Mouse (Mus musculus): ENCODE data around the gene Pdia2. TPM values are rescaled to one million over a fixed set of nuclear protein-coding genes. Genes with fewer than 3 reads are reported as not detected.
"Not testable (repeated sequence)": the region's sequence is repeated elsewhere in the genome, so short reads cannot be mapped to it uniquely, and the experiment has no call there.

Pdia2 gene
- polyA plus RNA-seq, 1 experiment from 2014 or later: 2.4 TPM

- no peaks in the 10 kb centered on the region for H3K9me3 ChIP-seq
- DNase-seq (ENCODE audit: low spot score): no peak
- no peak overlapping the region for H3K27ac ChIP-seq
- H3K27me3 ChIP-seq (ENCODE audit: insufficient read depth, poor library complexity, severe bottlenecking): no peaks in the 10 kb centered on the region
- peaks cover 6% of the 10 kb centered on the region; the same call in 1 of the 2 replicates for H3K4me1 ChIP-seq
- WGBS: 79% methylated on average over 12 of the region's 12 CpGs
- H3K4me3 ChIP-seq: no peak overlapping the region
- no peaks in the 10 kb centered on the region for H3K36me3 ChIP-seq
Observed at GRCm38 (mm10) chr17:26225150-26225549, 26.3 kb upstream of the Pdia2 start.

DNA sequence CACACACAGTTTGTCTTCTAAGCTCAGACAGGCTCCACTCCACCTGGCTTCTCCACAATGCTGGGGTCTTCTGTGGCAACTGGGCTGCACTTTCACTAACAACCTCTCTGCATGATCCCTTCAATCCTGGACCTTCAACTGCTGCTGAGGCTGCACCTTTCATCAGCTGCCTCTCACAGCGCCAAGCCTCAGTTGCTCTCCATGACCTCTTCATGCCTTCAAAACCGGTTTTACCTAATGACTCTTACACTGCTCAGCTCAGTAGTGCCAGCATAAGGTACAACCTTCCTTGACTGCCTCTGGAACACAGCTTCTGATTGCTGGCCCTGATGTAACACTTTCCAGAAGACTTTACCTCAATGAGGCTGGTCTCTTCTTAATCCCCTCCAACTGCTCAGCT is 22.6 kb upstream of the Pdia2 start:
- H3K27ac ChIP-seq: no peak overlapping the region
- no peaks in the 10 kb centered on the region for H3K9me3 ChIP-seq
- no peak for DNase-seq (ENCODE audit: low spot score)
- H3K4me1 ChIP-seq: peaks cover 6% of the 10 kb centered on the region; the same call in 1 of the 2 replicates
- no peaks in the 10 kb centered on the region for H3K27me3 ChIP-seq (ENCODE audit: insufficient read depth, poor library complexity, severe bottlenecking)
- 70% methylated on average over 2 of the region's 2 CpGs for WGBS
- H3K4me3 ChIP-seq: no peak overlapping the region
- peaks cover 7% of the 10 kb centered on the region; the same call in 1 of the 2 replicates for H3K36me3 ChIP-seq

DNA sequence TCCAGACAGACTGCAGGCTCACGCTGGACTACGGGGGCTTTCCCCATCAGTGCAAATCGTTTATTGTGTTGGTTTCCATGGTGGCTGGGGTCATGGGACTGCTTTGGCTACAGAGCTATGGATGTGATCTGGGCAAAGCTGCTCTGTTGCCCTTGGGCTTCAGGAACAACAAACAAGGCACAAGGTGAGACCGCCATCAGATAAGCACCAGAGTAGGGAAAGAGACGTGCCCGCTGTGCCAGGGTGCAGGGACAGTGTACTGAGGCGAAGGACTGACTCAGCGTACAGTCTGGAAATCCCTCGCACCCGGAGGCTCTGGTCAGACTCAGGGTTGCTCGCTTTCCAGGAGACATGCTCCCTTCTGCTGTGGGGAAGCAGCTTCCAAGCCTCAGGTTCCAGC is 13.8 kb upstream of the Pdia2 start:
- H3K4me1 ChIP-seq: no peaks in the 10 kb centered on the region
- WGBS: 85% methylated on average over 11 of the region's 11 CpGs
- 0 out of 2 replicates have a peak, but pooled peaks cover 3% of the 10 kb centered on the region for H3K36me3 ChIP-seq
- no peaks in the 10 kb centered on the region for H3K9me3 ChIP-seq
- no peak overlapping the region for H3K4me3 ChIP-seq
- no peak overlapping the region; the same call in 1 of the 2 replicates for H3K27ac ChIP-seq
- DNase-seq (ENCODE audit: low spot score): no peak
- peaks cover 10% of the 10 kb centered on the region; the same call in 1 of the 2 replicates for H3K27me3 ChIP-seq (ENCODE audit: insufficient read depth, poor library complexity, severe bottlenecking)

DNA sequence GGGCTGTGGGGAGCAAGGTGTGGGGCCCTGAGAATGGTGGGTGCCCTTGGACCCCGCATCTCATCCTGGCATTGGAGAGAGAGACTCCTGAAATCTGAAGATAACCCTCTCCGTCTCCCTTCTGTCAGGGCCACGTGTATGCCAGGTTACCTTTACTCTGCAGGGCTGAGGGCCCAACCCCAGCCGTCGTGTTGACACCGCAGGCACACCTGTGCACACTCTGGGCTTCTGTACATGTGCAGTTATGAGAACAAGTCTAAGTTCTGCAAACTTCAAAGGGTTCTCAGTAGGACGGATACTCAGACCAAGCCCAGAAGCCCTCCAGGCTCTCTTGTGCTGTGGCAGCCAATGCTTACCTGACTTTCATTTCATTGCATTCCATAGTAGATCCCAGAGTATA is 13.4 kb upstream of the Pdia2 start:
- Histone ChIP-seq H3K27ac (no peak overlapping the region), H3K27me3 (ENCODE audit: insufficient read depth, poor library complexity, severe bottlenecking) (peaks cover 10% of the 10 kb centered on the region; the same call in 1 of the 2 replicates), H3K36me3 (no peaks in the 10 kb centered on the region), H3K4me3 (no peak overlapping the region), H3K9me3 (no peaks in the 10 kb centered on the region), H3K4me1 (no peaks in the 10 kb centered on the region)
- 85% methylated on average over 7 of the region's 7 CpGs for WGBS
- DNase-seq (ENCODE audit: low spot score): no peak

DNA sequence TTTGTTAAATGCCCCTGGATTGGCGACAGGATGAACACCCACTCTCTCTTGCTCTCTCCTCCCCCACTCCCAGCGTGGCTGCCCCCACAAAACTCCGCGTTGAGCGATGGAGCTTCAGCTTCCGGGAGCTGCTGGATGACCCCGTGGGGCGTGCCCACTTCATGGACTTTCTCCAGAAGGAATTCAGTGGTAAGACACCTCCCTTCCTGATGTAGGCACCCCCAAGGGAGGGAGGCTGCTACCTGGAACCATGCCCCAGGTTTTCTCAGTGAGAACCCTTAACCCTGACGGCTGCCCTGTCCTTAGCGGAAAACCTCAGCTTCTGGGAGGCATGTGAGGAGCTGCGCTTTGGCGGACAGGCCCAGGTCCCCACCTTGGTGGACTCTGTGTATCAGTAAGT is 8.8 kb upstream of the Pdia2 start, which contains the start of gene Arhgdig:
Gene Arhgdig (minus strand): TSS at position 101 of the 400 bp plus-strand sequence.
- no peak within 1 kb of the TSS for H3K4me3 ChIP-seq
- peaks cover 27% of the 10 kb centered on the region for H3K4me1 ChIP-seq
- no peak for DNase-seq (ENCODE audit: low spot score)
- no peaks in the 10 kb centered on the region for H3K36me3 ChIP-seq
- WGBS: 84% methylated on average over 12 of the region's 12 CpGs
- peaks cover 47% of the 10 kb centered on the region for H3K27me3 ChIP-seq (ENCODE audit: insufficient read depth, poor library complexity, severe bottlenecking)
- no peak within 1 kb of the TSS for H3K27ac ChIP-seq
- no peaks in the 10 kb centered on the region for H3K9me3 ChIP-seq

GRCm38 (mm10) chr17:26206392-26206791 is 7.5 kb upstream of the Pdia2 start:
- H3K27me3 ChIP-seq (ENCODE audit: insufficient read depth, poor library complexity, severe bottlenecking): peaks cover 60% of the 10 kb centered on the region
- 71% methylated on average over 1 of the region's 1 CpGs for WGBS
- peaks cover 33% of the 10 kb centered on the region for H3K4me1 ChIP-seq
- H3K36me3 ChIP-seq: no peaks in the 10 kb centered on the region
- no peak overlapping the region for H3K4me3 ChIP-seq
- no peak overlapping the region for H3K27ac ChIP-seq
- no peak for DNase-seq (ENCODE audit: low spot score)
- H3K9me3 ChIP-seq: no peaks in the 10 kb centered on the region

DNA sequence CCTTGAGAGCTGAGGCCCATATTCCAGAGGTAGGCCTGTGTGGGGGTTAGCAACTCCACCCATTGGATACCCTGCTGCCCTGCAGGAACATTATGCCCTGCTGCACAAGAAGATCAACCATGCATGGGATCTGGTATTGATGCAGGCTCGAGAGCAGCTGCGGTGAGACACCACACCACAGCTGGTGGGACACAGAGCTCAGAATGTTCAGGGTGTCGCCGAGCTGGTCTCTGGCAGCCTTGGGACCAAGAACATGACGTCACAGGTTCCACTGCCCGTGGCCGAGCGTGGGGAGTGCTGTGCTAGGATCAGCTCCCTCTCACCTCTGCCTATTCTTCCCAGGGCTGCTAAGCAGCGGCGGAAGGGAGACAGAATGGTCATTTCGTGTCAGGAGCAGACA is 5.9 kb upstream of the Pdia2 start:
- peaks cover 66% of the 10 kb centered on the region for H3K27me3 ChIP-seq (ENCODE audit: insufficient read depth, poor library complexity, severe bottlenecking)

GRCm38 (mm10) chr17:26203321-26203811 is 4.5 kb upstream of the Pdia2 start:
- peaks cover 47% of the 10 kb centered on the region for H3K4me1 ChIP-seq
- peak overlapping the region; percentile 63 for H3K4me3 ChIP-seq
- peaks cover 76% of the 10 kb centered on the region for H3K27me3 ChIP-seq (ENCODE audit: insufficient read depth, poor library complexity, severe bottlenecking)
- no peak for DNase-seq (ENCODE audit: low spot score)
- no peaks in the 10 kb centered on the region; the same call in 1 of the 2 replicates for H3K36me3 ChIP-seq
- peak overlapping the region; percentile 57 for H3K27ac ChIP-seq
- WGBS: 1% methylated on average over 30 of the region's 30 CpGs
- no peaks in the 10 kb centered on the region for H3K9me3 ChIP-seq

More for the DNA sequence above, 5.9 kb upstream of the Pdia2 start:
- no peak overlapping the region for H3K4me3 ChIP-seq
- peaks cover 47% of the 10 kb centered on the region for H3K4me1 ChIP-seq
- H3K27ac ChIP-seq: no peak overlapping the region
- H3K9me3 ChIP-seq: no peaks in the 10 kb centered on the region
- DNase-seq (ENCODE audit: low spot score): no peak
- 36% methylated on average over 11 of the region's 11 CpGs for WGBS
- H3K36me3 ChIP-seq: no peaks in the 10 kb centered on the region

- no peak for DNase-seq (ENCODE audit: low spot score)
- H3K9me3 ChIP-seq: no peaks in the 10 kb centered on the region
- H3K27ac ChIP-seq: peak within 1 kb of the TSS; percentile 57
Observed at GRCm38 (mm10) chr17:26202737-26203136, 3.9 kb upstream of the Pdia2 start, which contains the start of gene Rgs11. Rgs11 (plus strand) TSS chr17:26202951.

DNA sequence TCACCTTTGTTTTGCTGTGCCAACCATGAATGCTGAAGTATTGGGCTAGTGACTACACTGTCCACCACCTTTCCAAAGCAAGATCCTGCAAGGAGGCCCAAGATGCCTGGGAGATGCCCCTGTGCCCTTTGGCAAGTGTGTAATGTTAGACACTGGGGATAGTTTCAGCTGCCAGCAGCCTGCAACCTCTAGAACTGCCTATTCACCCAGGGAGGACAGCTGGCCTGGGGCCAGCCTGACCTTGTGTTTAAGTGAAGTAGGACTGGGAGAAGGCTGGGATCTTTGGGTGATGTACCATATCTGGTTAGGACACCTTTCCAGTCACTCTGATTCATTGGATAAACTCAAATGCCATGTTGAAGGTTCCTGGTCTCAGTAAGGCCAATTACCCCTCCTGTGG is 3.1 kb upstream of the Pdia2 start:
- H3K9me3 ChIP-seq: no peaks in the 10 kb centered on the region
- no peak overlapping the region for H3K4me3 ChIP-seq
- peaks cover 47% of the 10 kb centered on the region for H3K4me1 ChIP-seq
- no peak overlapping the region for H3K27ac ChIP-seq
- H3K36me3 ChIP-seq: peaks cover 11% of the 10 kb centered on the region
- peaks cover 76% of the 10 kb centered on the region for H3K27me3 ChIP-seq (ENCODE audit: insufficient read depth, poor library complexity, severe bottlenecking)
- DNase-seq (ENCODE audit: low spot score): no peak

More at GRCm38 (mm10) chr17:26202737-26203136, 3.9 kb upstream of the Pdia2 start, which contains the start of gene Rgs11:
- H3K36me3 ChIP-seq: peaks cover 3% of the 10 kb centered on the region
- peaks cover 76% of the 10 kb centered on the region for H3K27me3 ChIP-seq (ENCODE audit: insufficient read depth, poor library complexity, severe bottlenecking)
- 1% methylated on average over 22 of the region's 22 CpGs for WGBS
- H3K4me1 ChIP-seq: peaks cover 47% of the 10 kb centered on the region
- H3K4me3 ChIP-seq: peak within 1 kb of the TSS; percentile 63

DNA sequence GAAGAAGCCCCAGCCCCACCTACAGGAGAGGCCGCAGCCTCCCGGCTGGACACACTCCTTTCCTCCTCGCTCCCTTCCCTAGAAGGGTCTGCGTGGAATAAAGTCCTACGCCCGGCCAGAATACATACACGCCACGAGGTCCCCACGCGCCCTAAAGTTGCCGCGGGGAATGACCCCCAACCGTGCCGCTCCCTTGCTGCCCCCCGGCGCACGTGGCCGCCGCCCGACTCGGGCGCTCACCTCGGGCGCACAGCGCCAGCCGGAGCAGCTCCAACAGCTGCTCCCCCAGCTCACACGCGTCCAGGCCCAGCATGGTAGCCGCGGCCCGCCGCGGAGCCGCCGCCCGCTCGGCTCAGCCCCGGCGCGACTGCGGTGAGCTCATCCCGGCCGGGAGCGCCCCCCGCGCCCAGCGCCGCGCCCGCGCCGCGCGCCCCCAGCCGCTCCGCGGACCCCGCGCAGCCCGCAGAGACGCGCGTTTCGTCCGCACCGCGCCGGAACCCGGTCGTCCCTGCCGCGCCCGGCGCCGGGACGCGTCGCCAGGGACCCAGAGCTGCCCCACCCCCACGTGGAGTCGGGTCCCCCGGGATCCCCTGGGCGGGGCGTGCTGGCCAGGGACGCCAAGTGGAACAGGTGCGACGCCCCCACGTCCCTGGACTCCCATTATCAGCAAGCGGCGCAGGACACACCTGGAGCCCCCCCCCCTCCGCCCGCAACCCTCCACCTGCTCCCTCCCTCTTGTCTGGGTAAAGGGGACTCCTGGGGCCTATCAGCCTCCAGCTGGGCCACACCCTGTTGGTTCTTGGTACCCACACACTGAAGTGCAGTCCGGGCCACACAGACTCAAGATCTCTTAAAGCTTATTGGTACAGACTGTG is 2.2 kb upstream of the Pdia2 start:
- 2% methylated on average over 92 of the region's 92 CpGs for WGBS

GRCm38 (mm10) chr17:26192481-26193190 is 6.3 kb downstream of the Pdia2 start:
- no peak for DNase-seq (ENCODE audit: low spot score)
- Histone ChIP-seq H3K4me1 (no peaks in the 10 kb centered on the region), H3K9me3 (no peaks in the 10 kb centered on the region), H3K36me3 (peaks cover 97% of the 10 kb centered on the region), H3K27ac (no peak overlapping the region), H3K27me3 (ENCODE audit: insufficient read depth, poor library complexity, severe bottlenecking) (no peaks in the 10 kb centered on the region), H3K4me3 (no peak overlapping the region)
- WGBS: 95% methylated on average over 15 of the region's 15 CpGs

More for the DNA sequence above, 2.2 kb upstream of the Pdia2 start:
- Histone ChIP-seq H3K27ac (peak overlapping the region; percentile 84), H3K9me3 (no peaks in the 10 kb centered on the region), H3K4me3 (peak overlapping the region; percentile 75), H3K4me1 (peaks cover 47% of the 10 kb centered on the region), H3K36me3 (peaks cover 20% of the 10 kb centered on the region), H3K27me3 (ENCODE audit: insufficient read depth, poor library complexity, severe bottlenecking) (peaks cover 74% of the 10 kb centered on the region)
- DNase-seq (ENCODE audit: low spot score): no peak

GRCm38 (mm10) chr17:26191486-26191885 is 7.4 kb downstream of the Pdia2 start:
- WGBS: 87% methylated on average over 7 of the region's 7 CpGs
- not testable (repeated sequence) for H3K27me3 ChIP-seq (ENCODE audit: insufficient read depth, poor library complexity, severe bottlenecking); H3K9me3 ChIP-seq; H3K27ac ChIP-seq; H3K4me1 ChIP-seq; DNase-seq (ENCODE audit: low spot score); H3K4me3 ChIP-seq
- H3K36me3 ChIP-seq: peaks cover 95% of the 10 kb centered on the region
